Mouse (Mus musculus) heart, adult 2 months (tissue): ENCODE results near the gene H2-DMa.

ENCODE experiments used
- CTCF ChIP-seq: fragments of 200-600 bp; IDR thresholded peaks from 2 replicates; pipeline ENCODE4 v1.8.1; 2022; ENCODE audit warnings: antibody characterized with exemption, mild to moderate bottlenecking, moderate library complexity
- EP300 ChIP-seq: fragments of 200-500 bp; IDR thresholded peaks from 2 replicates; pipeline ENCODE4 v1.6.1; 2011; ENCODE audit warnings: low read depth, low read length, control low read depth; ENCODE audit not compliant: insufficient read depth

DNA sequence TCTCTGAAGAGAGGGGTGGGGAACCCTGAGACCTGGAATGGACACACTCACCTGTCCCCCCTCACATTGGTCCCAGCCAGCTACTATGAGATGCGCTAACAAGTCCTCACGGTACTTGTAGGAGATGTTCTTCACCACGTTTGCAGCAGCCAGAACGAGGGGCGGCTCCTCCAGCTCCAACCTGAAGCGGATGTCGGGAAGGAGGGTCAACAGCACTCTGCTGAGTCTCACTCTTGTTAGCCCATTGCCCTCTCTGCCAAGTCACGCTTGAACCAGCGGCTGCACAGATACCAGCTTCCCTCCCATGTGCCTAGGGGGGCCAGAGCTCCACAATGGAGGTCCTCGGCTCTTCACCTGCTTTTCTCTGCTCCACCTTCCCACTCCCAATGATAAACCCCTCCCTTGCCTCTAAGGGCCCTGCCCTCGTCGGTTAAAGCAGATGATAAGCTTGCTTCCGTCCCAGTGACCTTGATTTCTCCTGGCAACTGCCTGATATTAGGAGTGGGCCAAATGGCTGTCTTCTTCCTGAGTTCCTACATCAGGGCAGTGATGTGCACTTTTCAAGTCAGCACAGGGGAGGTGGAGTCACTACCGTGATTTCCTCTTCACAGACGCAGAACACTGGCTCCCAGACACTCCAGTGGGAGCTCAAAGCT is 64.4 kb downstream of the H2-DMa start:
- no peak for TF ChIP-seq CTCF
- TF ChIP-seq EP300 = no peak
